Mouse (Mus musculus) gastrocnemius, postnatal 10 days (tissue): Measurements from ENCODE around the gene Cpne4. TPM values are rescaled to one million over a fixed set of nuclear protein-coding genes. Genes with fewer than 3 reads are reported as not detected.
A peak's percentile ranks its signal among the peaks of the same experiment; 100 is the strongest.

Experiments
- DNase-seq: peaks from one replicate; pipeline ENCODE4 v3.0.0; 2021; ENCODE audit warnings: mixed read lengths
- total RNA-seq, 2 experiments: library from RNA; stranded (reverse); gene quantifications; 2 replicates each; pipeline ENCODE4 v1.2.3; 2021

Gene Cpne4
- total RNA-seq, 2 experiments from 2014 or later: 0.19 TPM; not detected in 1

DNA sequence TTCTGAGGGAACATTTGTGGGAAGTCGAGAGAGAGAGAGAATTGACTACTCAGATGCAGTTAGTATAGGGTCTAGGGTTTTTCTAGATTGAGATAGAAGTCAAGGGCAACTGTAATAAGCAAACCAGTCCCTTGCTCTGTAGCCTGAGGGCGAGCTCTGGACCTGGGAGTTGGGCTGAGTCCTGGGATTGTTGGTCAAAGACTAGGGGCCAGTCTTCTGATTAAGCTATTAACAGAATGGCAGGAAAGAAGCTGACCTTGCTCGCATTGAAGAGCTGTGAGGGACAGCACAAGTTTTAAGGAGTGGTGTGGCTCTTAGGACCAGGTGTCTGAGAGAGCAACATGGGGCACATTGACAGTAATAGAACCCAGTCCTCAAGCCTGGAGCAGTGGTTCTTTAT, 140.0 kb downstream of the Cpne4 start:
- DNase-seq: no peak

DNA sequence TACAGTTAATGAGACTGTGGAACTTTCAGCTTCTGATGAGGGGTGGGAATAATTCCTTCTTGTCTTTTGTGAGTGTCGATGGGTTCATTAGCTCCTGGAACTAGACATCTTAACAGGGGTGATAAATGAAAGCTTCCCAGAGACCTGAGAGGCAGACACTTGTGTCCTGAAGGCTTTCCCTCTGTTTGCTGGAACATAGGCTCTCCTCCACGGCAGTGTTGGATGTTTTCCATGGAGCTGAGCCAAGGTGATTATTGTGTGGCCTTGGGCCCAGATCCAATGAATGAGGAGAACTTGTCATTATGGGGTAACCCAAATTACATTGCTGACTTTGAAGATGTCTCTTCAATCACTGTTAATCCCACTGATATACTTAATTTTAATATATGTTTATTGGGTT, 146.1 kb downstream of the Cpne4 start:
- DNase-seq: peak; percentile 3

DNA sequence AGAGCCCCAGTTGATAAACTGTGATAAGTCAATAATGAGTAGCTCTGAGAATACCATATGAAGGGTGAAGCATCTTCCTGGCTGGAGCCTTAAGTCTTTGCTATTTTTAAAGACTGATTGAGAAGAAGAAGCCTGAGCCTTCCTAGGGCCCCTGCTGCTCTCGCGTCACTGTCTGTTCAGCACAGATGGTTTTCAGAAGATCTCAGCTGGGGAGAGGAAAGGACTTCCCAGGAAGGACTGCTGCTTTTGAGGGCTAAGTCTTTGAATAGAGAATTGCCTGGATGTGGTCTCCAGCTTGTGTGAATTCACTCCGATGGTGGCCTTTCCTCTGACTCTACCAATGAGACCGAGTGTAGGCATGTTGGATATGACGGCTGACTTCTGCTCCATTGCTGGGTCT, 163.7 kb downstream of the Cpne4 start:
- DNase-seq: no peak

DNA sequence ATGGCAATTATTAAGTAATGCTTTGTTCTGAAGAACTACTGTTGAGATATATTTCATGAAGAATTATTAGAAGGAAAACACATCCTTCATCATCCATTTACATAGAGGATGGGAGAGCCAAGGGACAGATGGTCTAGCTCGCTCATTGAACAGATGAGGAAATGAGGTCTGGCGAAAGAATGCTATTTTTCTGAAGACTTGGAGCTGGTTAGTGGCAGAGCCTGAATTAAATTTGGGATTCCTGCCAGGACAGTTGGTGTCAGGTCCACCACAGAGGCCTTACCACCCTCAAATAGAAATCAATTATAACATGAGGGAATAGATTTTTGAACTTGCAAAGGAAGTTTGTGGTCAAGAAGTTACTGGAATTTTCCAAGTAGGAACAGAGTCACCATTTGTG, 178.2 kb downstream of the Cpne4 start:
- no peak for DNase-seq

DNA sequence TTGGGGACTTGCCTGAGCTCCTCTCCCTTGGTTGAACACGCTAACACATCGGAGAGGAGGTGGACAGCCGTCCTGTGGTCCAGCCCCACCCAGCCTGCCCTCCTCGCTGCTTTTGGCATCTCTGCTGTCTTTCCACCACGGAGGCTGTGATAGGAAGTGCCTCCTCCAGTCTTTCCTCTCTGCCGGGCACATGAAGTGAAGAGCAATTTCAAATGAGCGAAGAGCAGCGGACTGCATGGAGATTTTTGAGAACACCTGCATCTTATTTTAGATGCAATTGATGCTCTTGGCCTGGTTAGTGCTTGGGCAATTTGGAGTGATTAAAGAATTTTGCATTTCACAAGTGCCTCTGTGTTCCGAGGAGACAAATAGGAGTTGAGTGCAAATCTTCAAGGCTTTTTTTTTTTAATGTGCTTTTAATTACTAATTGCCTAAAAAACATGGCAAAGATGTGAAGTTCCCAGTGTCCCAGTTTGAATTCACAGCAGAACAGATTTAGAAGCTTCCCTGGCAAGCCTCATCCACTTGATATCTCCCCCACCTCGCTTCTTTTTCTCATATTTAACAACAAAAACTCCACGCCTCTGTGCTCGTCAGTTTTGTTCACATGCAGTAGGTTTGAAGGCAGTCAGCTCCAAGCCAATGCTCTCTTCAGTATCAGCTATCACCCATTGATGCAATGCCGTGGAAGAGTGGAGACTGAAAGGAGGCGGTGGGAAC, 195.7 kb downstream of the Cpne4 start:
- DNase-seq: no peak

DNA sequence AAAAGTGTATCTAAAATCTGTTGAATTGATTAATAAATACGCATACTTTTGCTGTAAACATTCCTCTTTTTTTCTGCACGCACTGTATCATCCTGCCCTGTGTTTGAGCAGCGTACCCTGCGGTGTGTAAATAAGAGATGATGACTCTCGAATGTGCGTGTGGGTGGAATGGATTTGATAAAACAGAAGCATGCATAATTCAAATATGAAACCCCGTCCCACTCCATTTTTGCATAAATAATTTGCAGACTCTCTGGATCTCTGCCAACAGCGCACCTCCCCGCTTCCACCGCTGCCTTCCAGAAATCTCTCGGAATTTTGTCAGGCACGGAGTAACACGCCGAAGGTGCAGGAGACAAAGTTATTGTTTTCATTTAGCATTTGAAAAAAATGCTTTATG, 208.4 kb downstream of the Cpne4 start:
- DNase-seq: no peak

DNA sequence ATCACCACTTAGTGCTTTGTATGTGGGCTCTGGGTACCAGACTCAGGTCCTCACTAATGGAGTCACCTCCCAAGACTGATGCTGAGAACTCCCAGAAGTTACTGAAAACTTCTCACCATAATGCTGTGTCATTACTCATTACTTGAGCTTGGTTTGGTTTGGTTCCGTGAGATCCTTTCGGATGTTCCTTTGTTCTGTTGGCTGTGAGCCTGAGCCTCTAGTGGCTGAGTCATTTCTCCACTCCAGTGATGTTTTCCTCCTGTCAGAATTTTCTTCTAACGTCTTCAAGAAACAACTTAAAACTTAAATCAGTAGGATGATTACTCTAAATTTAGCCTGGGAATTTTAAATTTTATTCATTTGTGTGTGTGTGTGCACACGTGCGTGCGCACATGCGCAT, 212.9 kb downstream of the Cpne4 start:
- no peak for DNase-seq

DNA sequence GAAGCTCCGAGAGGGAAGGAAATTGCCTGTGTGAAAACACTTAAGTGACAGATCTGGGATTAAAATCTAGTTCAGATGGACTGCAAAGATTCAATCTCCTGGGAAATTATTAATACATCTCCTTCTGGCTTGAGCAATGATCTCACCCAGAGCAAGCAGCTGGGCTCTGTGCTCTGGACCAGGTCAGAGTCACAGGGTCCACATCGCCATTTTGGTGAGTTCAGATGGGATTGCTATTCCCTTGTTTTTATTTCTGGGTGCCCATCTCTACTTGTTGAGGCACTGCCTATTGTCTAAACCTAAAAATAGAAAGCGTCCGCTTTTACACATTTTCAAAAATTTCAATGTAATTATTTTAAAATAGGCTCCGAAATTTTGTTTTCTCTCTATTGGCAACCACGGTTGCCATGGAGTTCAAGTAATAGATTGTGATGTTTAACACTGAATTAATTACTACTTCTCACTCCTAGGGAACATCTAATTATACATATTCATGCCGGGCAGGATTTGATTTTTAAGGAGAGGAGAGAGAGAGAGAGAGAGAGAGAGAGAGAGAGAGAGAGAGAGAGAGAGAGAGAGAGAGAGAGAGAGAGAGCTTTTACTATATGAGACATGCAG, 229.2 kb downstream of the Cpne4 start:
- no peak for DNase-seq

DNA sequence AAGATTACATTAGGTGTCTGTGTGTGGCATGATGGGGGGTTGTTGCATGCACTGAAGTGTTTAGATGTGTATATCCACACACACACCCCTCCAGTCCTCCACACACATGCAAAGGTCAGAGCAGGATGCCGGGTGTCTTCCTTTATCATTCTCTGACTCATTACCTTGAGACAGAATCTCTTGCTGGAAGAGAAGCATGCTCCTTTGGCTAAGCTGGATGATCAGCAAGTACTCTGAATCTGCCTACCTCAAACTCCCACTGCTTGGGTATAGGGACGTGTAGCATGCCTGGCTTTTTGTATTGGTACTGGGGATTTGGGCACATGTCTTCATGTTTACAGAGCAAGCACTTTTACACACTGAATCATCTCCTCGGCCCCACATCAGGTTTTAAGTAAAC, 230.0 kb downstream of the Cpne4 start:
- no peak for DNase-seq

DNA sequence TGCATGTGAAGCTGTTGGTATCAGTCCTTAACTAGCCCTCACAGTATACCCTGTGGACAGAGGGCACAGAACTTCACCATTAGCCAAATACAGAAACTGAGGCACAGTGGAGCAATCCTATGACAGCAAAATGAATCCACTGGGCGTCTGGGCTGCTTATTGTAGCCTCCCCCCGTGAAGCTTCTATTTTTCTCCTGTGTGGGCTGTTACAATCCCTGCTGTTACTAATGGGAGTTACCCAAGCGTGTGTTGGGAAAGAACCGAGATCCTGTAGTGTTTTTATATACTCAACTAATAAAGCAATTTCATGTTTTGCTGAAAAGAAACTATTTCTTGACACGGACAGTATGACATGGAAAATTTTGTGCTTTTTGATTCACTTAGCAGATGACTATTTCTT, 230.7 kb downstream of the Cpne4 start:
- no peak for DNase-seq

DNA sequence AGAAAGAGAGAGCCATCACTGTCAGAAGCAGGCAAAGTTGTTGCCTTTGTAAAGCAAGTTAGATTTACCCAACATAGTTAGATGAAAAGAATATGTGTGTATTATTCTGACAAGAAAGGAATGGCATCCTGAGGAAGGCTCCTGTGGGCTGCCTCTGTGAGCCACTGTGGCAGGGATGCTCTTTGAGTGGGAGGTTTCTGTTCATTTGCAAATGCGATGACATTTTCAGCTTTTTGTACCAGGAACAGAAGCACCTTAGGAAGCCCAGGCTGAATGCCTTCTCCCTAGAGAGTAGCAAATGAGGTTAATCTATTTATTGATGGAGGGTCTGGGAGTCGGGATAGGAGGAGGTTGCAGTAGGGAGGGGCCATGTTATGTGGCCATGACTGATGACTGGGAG, 249.5 kb downstream of the Cpne4 start:
- no peak for DNase-seq

DNA sequence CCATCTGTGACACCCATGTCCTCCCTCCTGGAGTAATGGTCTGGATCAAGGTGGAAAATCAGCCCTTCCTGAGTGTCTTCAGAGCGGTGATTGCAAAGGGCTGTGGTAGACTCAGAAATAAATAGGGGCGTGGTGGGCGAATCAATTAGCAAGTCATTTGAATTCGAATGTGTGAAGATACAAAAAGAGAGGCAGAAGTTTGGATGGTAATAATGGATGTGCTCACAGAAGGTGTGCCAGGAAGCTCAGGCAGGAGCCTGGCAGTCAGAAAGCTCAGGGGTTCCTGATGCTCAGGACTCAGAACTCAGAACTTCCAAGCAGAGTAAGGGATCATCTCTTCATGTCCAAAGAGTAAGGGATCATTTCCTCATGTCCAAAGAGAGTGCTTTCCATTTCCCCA, 257.7 kb downstream of the Cpne4 start:
- DNase-seq: no peak

DNA sequence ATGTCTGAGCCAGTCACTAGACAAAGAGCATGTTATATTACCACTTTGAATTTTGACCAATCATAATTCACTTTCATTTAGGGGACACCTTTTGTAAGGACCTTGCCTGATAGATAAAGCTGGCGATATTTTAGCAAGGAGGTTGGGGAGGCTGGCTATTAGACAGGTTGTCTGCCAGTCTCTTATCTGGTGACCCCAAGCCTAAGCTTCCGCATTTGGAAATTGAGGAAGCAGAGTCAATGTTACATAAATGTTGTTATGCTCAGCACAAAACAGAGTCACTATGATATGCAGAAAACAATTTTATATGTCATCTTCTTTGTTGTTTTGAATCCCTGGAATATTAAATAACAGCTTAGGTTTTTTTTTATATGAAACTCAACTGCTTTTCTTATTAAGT, 267.6 kb downstream of the Cpne4 start:
- no peak for DNase-seq

DNA sequence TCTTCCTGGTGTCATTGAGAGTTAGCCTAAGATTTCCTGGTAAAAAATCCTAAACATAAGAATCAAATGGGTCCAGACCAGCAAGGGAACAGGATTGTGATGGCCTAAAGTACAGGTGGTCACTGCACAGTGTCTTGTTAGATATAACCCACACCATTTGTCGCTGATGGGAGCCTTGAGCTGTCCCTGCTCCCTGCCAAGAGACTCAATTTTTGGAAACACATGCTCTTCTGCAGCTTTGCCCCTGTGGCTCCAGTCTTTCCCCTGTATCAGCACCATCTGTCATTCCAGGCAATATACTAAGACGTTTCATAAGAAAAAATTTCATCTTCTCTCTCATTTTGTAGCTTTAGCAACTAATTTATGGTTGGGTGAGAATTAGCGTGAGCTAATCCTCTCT, 281.6 kb downstream of the Cpne4 start:
- DNase-seq: no peak

DNA sequence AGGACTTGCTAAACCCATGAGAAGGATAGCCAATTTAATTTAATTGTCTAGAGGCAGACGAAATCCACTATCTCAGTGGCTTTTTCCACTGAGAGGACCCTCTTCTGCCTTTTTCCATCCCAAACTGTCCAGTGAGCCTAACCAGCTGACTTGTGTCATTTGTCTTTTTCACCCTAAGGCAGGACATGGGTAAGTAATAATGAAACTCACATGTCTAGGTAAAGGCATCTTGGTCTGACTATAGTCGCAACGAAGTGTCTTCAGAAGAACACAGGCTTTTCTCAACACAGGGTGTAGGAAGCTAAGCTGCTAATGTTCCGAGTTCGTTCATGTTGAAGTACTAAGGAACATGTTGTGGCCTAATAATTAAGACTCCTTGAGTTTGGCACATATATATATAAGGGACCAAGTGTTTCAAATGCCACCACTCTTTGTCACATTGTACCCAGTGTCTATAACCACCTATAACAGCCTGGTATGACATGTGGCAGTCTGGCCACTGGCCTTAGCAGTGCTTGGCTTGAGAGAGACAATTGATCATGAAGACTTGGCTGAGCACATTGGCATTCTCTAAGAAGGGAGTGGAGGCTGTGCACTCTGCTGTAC, 286.0 kb downstream of the Cpne4 start:
- no peak for DNase-seq

DNA sequence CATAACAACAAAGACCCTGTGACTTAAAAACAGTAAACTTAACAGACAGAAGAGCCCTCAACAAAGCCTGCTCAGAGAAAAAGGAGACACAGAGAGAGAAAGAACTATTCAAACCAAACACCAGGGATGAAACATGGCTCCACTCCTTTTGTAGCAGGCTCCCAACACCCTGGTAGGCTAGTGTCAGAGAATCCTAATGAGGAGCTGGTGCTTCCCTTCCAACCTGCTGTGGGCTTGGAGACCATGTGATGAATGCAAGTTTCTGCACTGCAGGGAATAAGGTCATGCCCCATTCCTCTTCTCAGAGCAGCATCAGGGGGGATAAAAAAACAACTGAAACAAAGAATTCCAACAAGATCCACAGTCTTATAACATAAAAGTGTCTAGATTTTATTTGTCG, 290.8 kb downstream of the Cpne4 start:
- no peak for DNase-seq

DNA sequence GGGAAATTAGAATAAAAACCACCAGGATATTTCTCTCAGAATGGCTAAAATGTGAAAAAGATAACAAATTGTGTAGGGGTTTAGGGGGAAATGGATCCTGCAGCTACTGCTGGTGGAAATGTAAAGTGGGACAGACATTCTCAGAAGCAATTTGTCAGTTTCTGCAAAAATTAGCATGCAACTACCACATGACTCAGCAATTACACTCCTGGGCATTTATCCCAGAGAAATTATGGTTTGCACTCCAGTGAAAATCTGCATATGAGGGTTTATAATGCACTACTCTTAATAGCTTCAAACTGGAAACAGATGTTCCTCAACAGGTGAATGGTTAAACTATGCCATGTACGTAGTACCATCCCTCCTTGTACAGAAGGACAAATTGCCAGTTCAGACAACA, 294.2 kb downstream of the Cpne4 start:
- DNase-seq: no peak

DNA sequence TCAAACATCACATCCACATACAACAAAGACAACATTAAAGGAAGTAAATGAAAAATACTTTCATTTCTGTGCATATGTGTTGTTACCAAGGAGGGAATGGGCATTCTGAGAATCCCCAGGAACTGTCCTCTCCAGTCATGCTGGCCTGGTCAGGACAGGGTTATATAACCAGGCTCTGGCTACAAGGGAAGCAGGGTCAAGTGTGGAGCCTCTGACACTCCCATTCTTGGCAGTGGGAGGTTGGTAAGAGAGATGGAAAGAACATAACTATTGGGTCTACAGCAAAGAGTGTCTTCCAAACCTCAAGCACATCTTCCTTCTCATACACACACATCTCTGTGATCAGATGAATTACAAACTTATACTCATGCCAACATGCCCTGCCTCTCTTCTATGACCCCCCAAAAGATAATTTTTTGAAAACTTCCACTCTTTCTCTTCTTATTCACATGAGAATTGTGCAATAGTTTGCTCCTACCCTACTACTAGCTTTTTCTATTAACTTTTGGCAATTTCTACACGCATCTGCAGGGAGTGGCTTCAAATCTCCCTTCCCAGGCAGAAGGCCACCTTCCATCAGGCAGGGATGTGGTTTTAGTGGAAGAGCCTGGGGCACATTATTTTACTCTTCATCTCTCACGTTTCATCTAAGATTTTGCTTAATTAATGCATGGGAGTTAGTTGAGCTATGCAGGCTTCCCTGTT, 298.3 kb downstream of the Cpne4 start:
- no peak for DNase-seq

DNA sequence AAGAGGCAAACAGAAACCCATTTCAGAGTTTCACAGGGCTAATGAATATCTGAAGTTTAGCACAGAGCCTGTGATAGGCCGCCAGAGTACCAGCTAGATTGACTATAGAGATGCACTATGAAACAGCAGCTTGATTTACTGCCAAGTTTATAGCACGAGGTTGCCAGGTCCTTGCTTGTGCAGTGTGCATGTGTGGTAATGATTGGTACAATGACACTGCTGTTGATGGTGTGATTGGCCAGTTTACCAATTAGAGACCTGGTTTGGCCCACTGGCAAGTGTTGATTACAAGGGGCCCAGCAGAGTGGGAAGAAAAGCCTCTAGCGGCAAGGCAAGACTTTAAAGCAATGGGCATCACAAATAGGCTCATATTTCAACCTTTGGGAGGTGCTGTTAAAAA, 306.6 kb downstream of the Cpne4 start:
- DNase-seq: no peak

DNA sequence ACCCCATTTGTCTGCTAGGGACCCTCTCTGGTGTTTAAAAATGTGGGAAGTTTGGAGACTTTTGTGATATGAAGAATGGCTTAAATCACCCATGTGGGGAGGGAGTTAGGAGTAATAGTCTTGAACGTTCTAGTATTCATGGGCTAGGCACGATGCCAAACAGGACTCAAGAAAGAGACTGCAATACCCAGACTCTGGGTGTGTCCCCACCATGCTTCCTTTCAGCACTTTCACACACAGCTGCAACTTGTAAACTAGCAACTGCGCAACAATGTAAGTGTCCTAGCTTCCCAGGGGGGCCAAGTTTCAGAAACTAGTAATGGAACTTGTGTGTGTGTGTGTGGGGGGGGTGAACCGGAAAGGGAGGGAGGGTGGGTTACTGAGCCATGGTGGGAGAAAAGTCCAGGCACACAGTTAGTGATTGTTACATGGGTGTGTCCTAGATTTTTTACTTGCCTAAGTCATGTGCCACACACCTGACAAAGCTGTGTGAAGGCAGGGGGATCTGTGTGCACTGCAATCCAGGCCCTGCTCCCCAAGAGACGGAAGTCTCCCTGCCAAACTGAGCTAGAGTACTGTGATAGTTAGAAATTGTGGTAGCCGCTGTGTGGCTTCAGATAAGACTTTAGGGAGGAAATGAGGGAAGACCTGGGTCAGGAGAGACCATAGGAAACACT, 307.3 kb downstream of the Cpne4 start:
- no peak for DNase-seq

DNA sequence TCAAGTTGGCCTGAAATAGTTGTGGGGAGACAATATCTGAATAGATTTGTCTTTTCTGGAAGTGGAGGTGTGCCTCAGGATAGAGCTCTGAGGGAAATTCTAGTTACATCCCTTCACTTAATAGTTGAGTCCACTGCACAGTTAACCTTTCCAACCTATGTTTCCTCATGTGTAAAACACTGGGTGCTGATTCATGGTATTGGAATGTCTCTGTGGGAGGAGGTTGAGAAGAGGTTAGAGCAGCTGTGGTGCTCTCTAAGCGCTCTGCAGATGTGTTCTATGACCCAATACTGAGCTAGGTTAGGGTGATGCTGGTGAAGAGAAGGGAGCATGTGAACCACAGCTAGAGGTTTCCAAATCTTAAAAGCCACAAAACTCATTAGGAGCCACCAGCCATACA, 318.7 kb downstream of the Cpne4 start:
- DNase-seq: no peak

DNA sequence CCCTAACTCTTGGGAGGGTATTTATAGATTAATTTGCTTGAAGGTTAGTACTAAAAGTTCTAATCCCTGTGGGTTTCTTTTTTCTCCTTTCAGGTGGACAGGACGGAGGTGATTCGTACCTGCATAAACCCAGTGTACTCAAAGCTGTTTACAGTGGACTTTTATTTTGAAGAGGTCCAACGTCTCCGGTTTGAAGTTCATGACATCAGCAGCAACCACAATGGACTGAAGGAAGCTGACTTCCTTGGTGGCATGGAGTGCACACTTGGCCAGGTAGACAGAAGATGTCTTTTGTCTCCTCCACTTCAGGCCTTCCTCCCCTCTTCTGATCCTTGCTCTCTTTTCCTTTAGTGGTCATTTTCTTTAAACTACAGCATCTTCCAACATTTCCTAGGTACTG, 325.5 kb downstream of the Cpne4 start:
- DNase-seq: no peak

DNA sequence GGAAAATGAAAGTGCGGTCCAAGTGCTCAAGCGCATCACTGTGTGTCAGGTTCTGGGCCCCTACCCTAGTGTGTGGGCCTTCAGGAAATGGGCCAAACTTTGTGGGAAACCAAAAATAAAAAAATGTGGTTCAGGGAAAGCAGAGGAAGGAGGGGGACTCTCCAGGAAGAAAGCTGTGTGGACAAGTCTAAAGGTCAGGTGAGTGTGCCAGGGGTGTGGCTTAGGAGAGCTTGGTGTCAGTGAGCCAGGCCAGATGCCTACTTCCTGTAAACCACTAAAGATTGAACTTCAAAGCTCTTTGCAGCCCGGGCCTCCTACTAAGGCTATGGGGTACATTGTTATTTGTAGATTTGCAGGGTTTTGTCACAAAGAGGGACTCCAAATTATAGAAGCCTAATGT, 327.1 kb downstream of the Cpne4 start:
- DNase-seq: no peak
